Mouse (Mus musculus) MEL (cell line): ENCODE results near the gene Wdr31. TPM values are rescaled to one million over a fixed set of nuclear protein-coding genes. Genes with fewer than 3 reads are reported as not detected.

Experiments
- DNase-seq: peaks from one replicate; pipeline ENCODE4 v3.0.0; 2011; ENCODE audit warnings: low read depth, low spot score
- H3K27ac ChIP-seq: 2 replicates; pipeline ENCODE4 v1.5.1; 2012; ENCODE audit warnings: low read depth, mild to moderate bottlenecking, control low read depth, low read length, moderate library complexity; ENCODE audit not compliant: control insufficient read depth
- H3K27me3 ChIP-seq, 2 experiments: fragments of 150-350 bp in 1 of 2; sonication (generic) in 1 of 2; 2 replicates each; pipeline ENCODE4 v1.6.1; 2012; ENCODE audit warnings: low read length in 2 of 2, mild to moderate bottlenecking in 2 of 2, improper control_type of control experiment in 1 of 2, moderate library complexity in 1 of 2; ENCODE audit not compliant: insufficient read depth in 2 of 2, control insufficient read depth in 1 of 2
- H3K36me3 ChIP-seq, 2 experiments: 2 replicates each; pipeline ENCODE4 v1.6.1; 2012 to 2014; ENCODE audit warnings: low read length in 2 of 2, improper control_type of control experiment in 1 of 2, inconsistent platforms in 1 of 2, mild to moderate bottlenecking in 1 of 2; ENCODE audit not compliant: insufficient read depth in 2 of 2, control insufficient read depth in 1 of 2
- H3K4me1 ChIP-seq, 2 experiments: fragments of 150-350 bp in 1 of 2; sonication (generic) in 1 of 2; 2 replicates each; pipeline ENCODE4 v1.6.1; 2012; ENCODE audit warnings: low read length in 2 of 2, improper control_type of control experiment in 1 of 2, mild to moderate bottlenecking in 1 of 2; ENCODE audit not compliant: insufficient read depth in 2 of 2, control insufficient read depth in 1 of 2
- H3K4me3 ChIP-seq, 2 experiments: fragments of 150-350 bp in 1 of 2; sonication (generic) in 1 of 2; 2 replicates each; pipeline ENCODE4 v1.5.1; 2012; ENCODE audit warnings: low read depth in 2 of 2, low read length in 2 of 2, mild to moderate bottlenecking in 2 of 2, moderate library complexity in 2 of 2, control low read depth in 1 of 2, improper control_type of control experiment in 1 of 2; ENCODE audit not compliant: control insufficient read depth in 1 of 2, insufficient read depth in 1 of 2
- H3K79me2 ChIP-seq: 2 replicates; pipeline ENCODE4 v1.6.1; 2012; ENCODE audit warnings: mild to moderate bottlenecking, low read length, moderate library complexity; ENCODE audit not compliant: control insufficient read depth, poor library complexity, insufficient read depth
- H3K9ac ChIP-seq: 2 replicates; pipeline ENCODE4 v1.6.1; 2012; ENCODE audit warnings: low read depth, mild to moderate bottlenecking, control low read depth, low read length, moderate library complexity; ENCODE audit not compliant: control insufficient read depth, poor library complexity, severe bottlenecking
- H3K9me3 ChIP-seq: fragments of 150-350 bp; sonication (generic); replicated peaks from 2 replicates; pipeline ENCODE4 v1.6.1; 2012; ENCODE audit warnings: mild to moderate bottlenecking, low read length, improper control_type of control experiment, moderate library complexity; ENCODE audit not compliant: insufficient read depth
- BHLHE40 ChIP-seq: IDR thresholded peaks from 2 replicates; pipeline ENCODE4 v1.6.1; 2012; ENCODE audit warnings: low read depth, mild to moderate bottlenecking, inconsistent platforms, low read length, improper control_type of control experiment, borderline replicate concordance
- CHD1 ChIP-seq: IDR thresholded peaks from 2 replicates; pipeline ENCODE4 v1.6.1; 2012; ENCODE audit warnings: low read depth, mild to moderate bottlenecking, inconsistent platforms, low read length, improper control_type of control experiment
- CTCF ChIP-seq, 3 experiments: IDR thresholded peaks in 2 of 3; conservative IDR thresholded peaks in 1 of 3; 2 replicates each; pipeline ENCODE4 v1.5.1; 2011 to 2012; ENCODE audit warnings: low read length in 3 of 3, low read depth in 2 of 3, mild to moderate bottlenecking in 2 of 3, improper control_type of control experiment in 1 of 3, inconsistent platforms in 1 of 3, mixed read lengths in 1 of 3, moderate library complexity in 1 of 3; ENCODE audit not compliant: control insufficient read depth in 1 of 3, insufficient read depth in 1 of 3, poor library complexity in 1 of 3, severe bottlenecking in 1 of 3
- ELF1 ChIP-seq: IDR thresholded peaks from 2 replicates; pipeline ENCODE4 v1.6.1; 2014; ENCODE audit warnings: low read depth, mild to moderate bottlenecking, inconsistent platforms, low read length, improper control_type of control experiment, moderate library complexity
- GABPA ChIP-seq: IDR thresholded peaks from 2 replicates; pipeline ENCODE4 v1.6.1; 2012; ENCODE audit warnings: low read depth, mild to moderate bottlenecking, inconsistent platforms, low read length, improper control_type of control experiment, moderate library complexity
- KAT2A ChIP-seq: conservative IDR thresholded peaks from 2 replicates; pipeline ENCODE4 v1.6.1; 2012; ENCODE audit warnings: low read depth, low read length, improper control_type of control experiment, inconsistent platforms
- NELFE ChIP-seq: IDR thresholded peaks from 2 replicates; pipeline ENCODE4 v1.6.1; 2011; ENCODE audit warnings: low read depth, low read length, improper control_type of control experiment
- POLR2A ChIP-seq, 2 experiments: IDR thresholded peaks; 2 replicates each; pipeline ENCODE4 v1.6.1; 2011 to 2012; ENCODE audit warnings: low read length in 2 of 2, mild to moderate bottlenecking in 2 of 2, control low read depth in 1 of 2, improper control_type of control experiment in 1 of 2, low read depth in 1 of 2, moderate library complexity in 1 of 2; ENCODE audit not compliant: control insufficient read depth in 1 of 2, insufficient read depth in 1 of 2, poor library complexity in 1 of 2
- POLR2AphosphoS2 ChIP-seq: IDR thresholded peaks from 2 replicates; pipeline ENCODE4 v1.6.1; 2011; ENCODE audit warnings: low read length, improper control_type of control experiment
- POLR2AphosphoS5 ChIP-seq: IDR thresholded peaks from 2 replicates; pipeline ENCODE4 v1.6.1; 2012; ENCODE audit warnings: low read depth, borderline replicate concordance, mild to moderate bottlenecking, inconsistent platforms, low read length, moderate library complexity, mixed read lengths
- RAD21 ChIP-seq: IDR thresholded peaks from 2 replicates; pipeline ENCODE4 v1.6.1; 2011; ENCODE audit warnings: mild to moderate bottlenecking, low read depth, low read length, improper control_type of control experiment
- SMC3 ChIP-seq: IDR thresholded peaks from 2 replicates; pipeline ENCODE4 v1.6.1; 2011; ENCODE audit warnings: low read depth, low read length, improper control_type of control experiment
- TCF12 ChIP-seq: IDR thresholded peaks from 2 replicates; pipeline ENCODE4 v1.6.1; 2014; ENCODE audit warnings: low read depth, mild to moderate bottlenecking, inconsistent platforms, low read length, improper control_type of control experiment, moderate library complexity
- UBTF ChIP-seq: IDR thresholded peaks from 2 replicates; pipeline ENCODE4 v1.6.1; 2012; ENCODE audit warnings: low read depth, mild to moderate bottlenecking, inconsistent platforms, low read length, improper control_type of control experiment, moderate library complexity, borderline replicate concordance; ENCODE audit not compliant: insufficient read depth
- USF1 ChIP-seq: IDR thresholded peaks from 2 replicates; pipeline ENCODE4 v1.6.1; 2014; ENCODE audit warnings: low read depth, mild to moderate bottlenecking, inconsistent platforms, low read length, improper control_type of control experiment, moderate library complexity
- ZC3H11A ChIP-seq: IDR thresholded peaks from 2 replicates; pipeline ENCODE4 v1.6.1; 2012; ENCODE audit warnings: low read depth, mild to moderate bottlenecking, inconsistent platforms, low read length, improper control_type of control experiment
- ZMIZ1 ChIP-seq: IDR thresholded peaks from 2 replicates; pipeline ENCODE4 v1.6.1; 2012; ENCODE audit warnings: low read depth, mild to moderate bottlenecking, inconsistent platforms, low read length, improper control_type of control experiment, moderate library complexity
- ZNF384 ChIP-seq: IDR thresholded peaks from 2 replicates; pipeline ENCODE4 v1.6.1; 2012; ENCODE audit warnings: low read depth, mild to moderate bottlenecking, inconsistent platforms, low read length, improper control_type of control experiment
- polyA plus RNA-seq, 2 experiments: library from polyadenylated mRNA; stranded (reverse) in 1 of 2; unstranded in 1 of 2; fragments of >175 nt in 1 of 2; fragments of >200 nt in 1 of 2; gene quantifications; 2 replicates each; pipeline versions ENCODE4 v1.2.1 to v1.2.4; 2012; ENCODE audit warnings: low replicate concordance in 2 of 2, low read depth in 1 of 2; ENCODE audit not compliant: insufficient read length in 2 of 2, insufficient read depth in 1 of 2, missing spikeins in 1 of 2
- total RNA-seq: library from RNA; depleted of rRNA; stranded (reverse); fragments of 300-350 nt; gene quantifications from 2 replicates; pipeline ENCODE4 v1.2.3, GENCODE M21; 2012

The Wdr31 gene
- total and polyA plus RNA-seq, 3 experiments = 0.91 to 1.9 TPM; not detected in 1

GRCm38 (mm10) chr4:62463124-62463523, 7.6 kb downstream of the Wdr31 start:
- no peaks in the 10 kb centered on the region for H3K79me2 ChIP-seq
- no peak for DNase-seq
- no peaks in the 10 kb centered on the region for H3K4me1 ChIP-seq
- no peak overlapping the region for H3K4me3 ChIP-seq
- H3K36me3 ChIP-seq = no peaks in the 10 kb centered on the region
- TF ChIP-seq GABPA = no peak
- no peak for TF ChIP-seq ELF1
- no peak for TF ChIP-seq ZC3H11A
- no peak for TF ChIP-seq RAD21
- no peak for TF ChIP-seq USF1
- H3K9me3 ChIP-seq = no peaks in the 10 kb centered on the region
- no peak overlapping the region for H3K27ac ChIP-seq
- no peak overlapping the region for H3K9ac ChIP-seq
- no peaks in the 10 kb centered on the region for H3K27me3 ChIP-seq

GRCm38 (mm10) chr4:62460348-62460747, 10.3 kb downstream of the Wdr31 start:
- H3K9me3 ChIP-seq = no peaks in the 10 kb centered on the region
- no peak overlapping the region for H3K9ac ChIP-seq
- no peak overlapping the region for H3K27ac ChIP-seq
- H3K4me3 ChIP-seq = no peak overlapping the region
- H3K4me1 ChIP-seq = no peaks in the 10 kb centered on the region
- no peaks in the 10 kb centered on the region for H3K36me3 ChIP-seq
- no peaks in the 10 kb centered on the region for H3K27me3 ChIP-seq
- no peak for DNase-seq
- H3K79me2 ChIP-seq = no peaks in the 10 kb centered on the region
- TF ChIP-seq USF1 (no peak), ZMIZ1 (no peak), POLR2AphosphoS2 (no peak), ZNF384 (no peak), UBTF (no peak), SMC3 (no peak), TCF12 (no peak), POLR2A (IDR thresholded peaks at IDR 0.05; ENCODE audit: control insufficient read depth in 1 of 2, insufficient read depth in 1 of 2, low read depth in 1 of 2, low read length in 2 of 2, poor library complexity in 1 of 2) (no peak), CTCF (IDR thresholded peaks at IDR 0.05 in 2 of 3, conservative IDR thresholded peaks at IDR 0.05 in 1 of 3; ENCODE audit: control insufficient read depth in 1 of 3, insufficient read depth in 1 of 3, low read depth in 2 of 3, low read length in 3 of 3, poor library complexity in 1 of 3, severe bottlenecking in 1 of 3) (no peak), POLR2AphosphoS5 (no peak), BHLHE40 (no peak), KAT2A (no peak), CHD1 (no peak), NELFE (no peak)
